Mouse (Mus musculus): ENCODE measurements around the gene Fars2. TPM values are rescaled to one million over a fixed set of nuclear protein-coding genes. Genes with fewer than 3 reads are reported as not detected.
A peak's percentile ranks its signal among the peaks of the same experiment; 100 is the strongest.

Fars2 gene
- polyA plus RNA-seq, 1 experiment from 2014 or later, result 31.7 TPM

- WGBS, result 5% methylated on average over 6 of the region's 6 CpGs
- Histone ChIP-seq H3K4me1 (replicated peaks; ENCODE audit: control insufficient read depth, insufficient read depth, low read length) (peaks cover 15% of the 10 kb centered on the region), H3K9me3 (ENCODE audit: control insufficient read depth, low read length) (no peaks in the 10 kb centered on the region), H3K27ac (ENCODE audit: low read depth, low read length) (no peak overlapping the region), H3K4me2 (ENCODE audit: low read depth, low read length, severe bottlenecking) (peak overlapping the region; percentile 45; the same call in 1 of the 2 replicates), H3K4me3 (ENCODE audit: low read depth, low read length) (peak overlapping the region; percentile 37), H3K27me3 (ENCODE audit: control insufficient read depth, insufficient read depth, low read length) (peaks cover 57% of the 10 kb centered on the region), H3K9ac (ENCODE audit: low read length) (peak overlapping the region; percentile 47; the same call in 1 of the 2 replicates), H3K36me3 (ENCODE audit: control insufficient read depth, insufficient read depth, low read length) (no peaks in the 10 kb centered on the region)
- no peak for ATAC-seq (replicated peaks; ENCODE audit: low FRiP score)
- DNase-seq (ENCODE audit: low spot score), result no peak
Observed at GRCm38 (mm10) chr13:36732891-36733490, 615.8 kb downstream of the Fars2 start.

GRCm38 (mm10) chr13:36733566-36733965 lies 616.4 kb downstream of the Fars2 start:
- peak overlapping the region; percentile 49; the same call in 1 of the 2 replicates for H3K4me2 ChIP-seq (ENCODE audit: low read depth, low read length, severe bottlenecking)
- ATAC-seq (replicated peaks; ENCODE audit: low FRiP score), result no peak
- peaks cover 15% of the 10 kb centered on the region for H3K4me1 ChIP-seq (replicated peaks; ENCODE audit: control insufficient read depth, insufficient read depth, low read length)
- no peaks in the 10 kb centered on the region for H3K9me3 ChIP-seq (ENCODE audit: control insufficient read depth, low read length)
- DNase-seq (ENCODE audit: low spot score), result no peak
- peak overlapping the region; percentile 37 for H3K4me3 ChIP-seq (ENCODE audit: low read depth, low read length)
- H3K27me3 ChIP-seq (ENCODE audit: control insufficient read depth, insufficient read depth, low read length), result peaks cover 51% of the 10 kb centered on the region
- peak overlapping the region; percentile 70 for H3K27ac ChIP-seq (ENCODE audit: low read depth, low read length)
- WGBS, result under 1% methylated on average over 10 of the region's 10 CpGs
- H3K36me3 ChIP-seq (ENCODE audit: control insufficient read depth, insufficient read depth, low read length), result no peaks in the 10 kb centered on the region
- H3K9ac ChIP-seq (ENCODE audit: low read length), result peak overlapping the region; percentile 59

DNA sequence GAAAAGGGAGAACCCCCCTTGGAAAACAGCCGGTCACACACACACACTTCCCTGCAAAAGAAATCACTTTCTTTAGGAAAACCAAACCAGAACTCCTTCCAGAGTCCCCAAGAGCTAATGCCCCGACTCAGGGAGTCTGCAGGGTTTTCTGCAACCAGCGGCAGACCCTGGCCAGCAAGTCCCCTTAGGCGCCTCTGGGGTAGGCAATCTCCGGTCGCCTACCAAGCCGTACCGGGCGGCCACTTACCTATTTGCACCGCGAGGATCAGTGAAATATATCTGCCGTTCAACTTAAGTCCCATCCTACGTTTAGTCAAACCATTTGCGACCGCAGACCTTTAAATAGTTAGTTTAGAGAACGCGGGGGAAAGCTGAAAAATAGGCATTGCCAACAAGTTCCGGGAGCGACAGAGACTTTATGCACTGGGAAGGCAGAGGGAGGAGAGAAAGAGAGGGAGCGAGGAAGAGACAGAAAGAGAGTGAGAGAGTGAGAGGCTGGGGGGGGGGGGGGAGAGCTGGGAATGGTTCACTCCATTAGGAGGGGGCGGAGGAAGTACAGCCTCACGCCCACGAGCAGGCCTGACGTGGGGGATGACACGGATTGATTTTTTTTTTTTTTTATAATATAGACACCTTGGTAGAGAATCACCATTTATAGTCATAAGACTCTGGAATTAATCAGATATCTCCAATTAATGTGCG lies 616.9 kb downstream of the Fars2 start:
- H3K4me3 ChIP-seq (ENCODE audit: low read depth, low read length), result peak overlapping the region; percentile 37
- H3K36me3 ChIP-seq (ENCODE audit: control insufficient read depth, insufficient read depth, low read length), result no peaks in the 10 kb centered on the region
- H3K4me2 ChIP-seq (ENCODE audit: low read depth, low read length, severe bottlenecking), result peak overlapping the region; percentile 49
- peak overlapping the region; percentile 70 for H3K27ac ChIP-seq (ENCODE audit: low read depth, low read length)
- H3K9ac ChIP-seq (ENCODE audit: low read length), result peak overlapping the region; percentile 59
- H3K9me3 ChIP-seq (ENCODE audit: control insufficient read depth, low read length), result no peaks in the 10 kb centered on the region
- ATAC-seq (replicated peaks; ENCODE audit: low FRiP score), result no peak
- DNase-seq (ENCODE audit: low spot score), result peak; percentile 70
- under 1% methylated on average over 26 of the region's 26 CpGs for WGBS
- H3K4me1 ChIP-seq (replicated peaks; ENCODE audit: control insufficient read depth, insufficient read depth, low read length), result peaks cover 15% of the 10 kb centered on the region
- H3K27me3 ChIP-seq (ENCODE audit: control insufficient read depth, insufficient read depth, low read length), result peaks cover 46% of the 10 kb centered on the region

DNA sequence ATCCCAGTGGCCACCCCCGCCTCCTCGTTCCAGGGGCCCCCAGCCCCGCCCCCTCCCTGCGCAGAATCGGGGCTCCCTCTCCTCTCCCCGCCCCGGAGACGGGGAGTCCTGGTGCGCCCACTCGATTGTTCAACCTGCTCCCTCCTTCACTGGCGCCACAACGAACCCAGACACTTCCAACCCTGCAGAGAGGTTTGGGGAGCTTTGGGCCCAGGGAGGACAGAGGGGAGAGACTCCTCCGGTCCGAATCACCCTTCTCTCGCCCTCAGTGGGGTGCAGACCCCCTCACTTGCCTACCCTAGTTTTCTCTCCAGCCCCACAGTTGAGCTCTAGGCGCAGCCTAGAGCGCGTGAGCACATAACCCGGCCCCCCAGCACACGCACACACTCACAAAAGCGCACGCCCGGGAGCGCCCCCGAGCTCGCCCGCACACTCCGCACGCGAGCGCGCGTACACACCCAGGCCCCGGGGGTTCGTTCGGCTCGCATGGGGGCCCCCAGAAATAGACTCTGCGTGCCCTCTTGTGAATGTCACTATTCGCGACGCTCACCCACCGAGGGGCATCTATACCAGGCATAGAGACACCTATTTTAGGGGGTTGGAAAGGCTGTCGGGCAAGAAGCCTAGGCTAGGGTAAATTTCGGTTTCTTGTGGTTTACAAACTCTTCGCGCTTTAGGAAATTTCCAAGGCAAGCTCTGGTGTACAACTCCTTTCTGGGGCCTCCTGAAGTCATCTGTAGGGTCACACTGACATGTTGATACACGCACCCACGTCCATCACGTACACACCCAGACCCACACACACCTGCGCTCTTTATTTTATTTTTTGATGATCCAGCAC lies 617.7 kb downstream of the Fars2 start, which contains the start of gene Nrn1:
TSS of gene Nrn1 (minus strand) at position 401 of the 841 bp plus-strand sequence.
- WGBS, result under 1% methylated on average over 50 of the region's 50 CpGs
- peaks cover 39% of the 10 kb centered on the region for H3K27me3 ChIP-seq (ENCODE audit: control insufficient read depth, insufficient read depth, low read length)
- H3K4me1 ChIP-seq (replicated peaks; ENCODE audit: control insufficient read depth, insufficient read depth, low read length), result peaks cover 15% of the 10 kb centered on the region
- peak within 1 kb of the TSS; percentile 49 for H3K4me2 ChIP-seq (ENCODE audit: low read depth, low read length, severe bottlenecking)
- H3K36me3 ChIP-seq (ENCODE audit: control insufficient read depth, insufficient read depth, low read length), result no peaks in the 10 kb centered on the region
- H3K9me3 ChIP-seq (ENCODE audit: control insufficient read depth, low read length), result no peaks in the 10 kb centered on the region
- no peak for ATAC-seq (replicated peaks; ENCODE audit: low FRiP score)
- H3K4me3 ChIP-seq (ENCODE audit: low read depth, low read length), result peak within 1 kb of the TSS; percentile 37
- peak within 1 kb of the TSS; percentile 70 for H3K27ac ChIP-seq (ENCODE audit: low read depth, low read length)
- DNase-seq (ENCODE audit: low spot score), result peak; percentile 69
- peak within 1 kb of the TSS; percentile 59 for H3K9ac ChIP-seq (ENCODE audit: low read length)

- Histone ChIP-seq H3K27ac (ENCODE audit: low read depth, low read length) (peak overlapping the region; percentile 58; the same call in 1 of the 2 replicates), H3K4me1 (replicated peaks; ENCODE audit: control insufficient read depth, insufficient read depth, low read length) (peaks cover 15% of the 10 kb centered on the region), H3K4me2 (ENCODE audit: low read depth, low read length, severe bottlenecking) (peak overlapping the region; percentile 49), H3K4me3 (ENCODE audit: low read depth, low read length) (peak overlapping the region; percentile 37), H3K27me3 (ENCODE audit: control insufficient read depth, insufficient read depth, low read length) (peaks cover 30% of the 10 kb centered on the region), H3K9ac (ENCODE audit: low read length) (peak overlapping the region; percentile 59), H3K36me3 (ENCODE audit: control insufficient read depth, insufficient read depth, low read length) (no peaks in the 10 kb centered on the region), H3K9me3 (ENCODE audit: control insufficient read depth, low read length) (no peaks in the 10 kb centered on the region)
- under 1% methylated on average over 32 of the region's 39 CpGs for WGBS
- ATAC-seq (replicated peaks; ENCODE audit: low FRiP score), result peak; percentile 93
- peak; percentile 96 for DNase-seq (ENCODE audit: low spot score)
Observed at GRCm38 (mm10) chr13:36735901-36736618, 618.8 kb downstream of the Fars2 start.

DNA sequence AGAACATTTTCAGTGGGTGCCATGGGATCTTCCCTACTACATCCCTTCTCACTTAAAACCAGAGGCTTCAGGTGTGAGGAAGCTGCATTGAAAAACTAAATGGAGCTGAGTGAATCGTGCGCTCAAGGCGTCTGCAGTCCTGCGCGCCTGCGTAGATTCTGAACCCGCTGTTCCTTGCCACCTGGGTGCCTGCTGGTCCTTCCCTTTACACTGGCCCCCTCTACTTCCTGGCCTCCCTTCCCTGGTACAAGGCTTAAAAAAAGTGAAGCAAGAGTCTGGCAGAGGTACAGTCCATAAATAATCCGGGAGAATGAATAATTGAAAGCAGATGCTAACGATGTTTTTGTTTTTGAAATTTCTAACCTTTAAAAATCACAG lies 619.4 kb downstream of the Fars2 start:
- Histone ChIP-seq H3K27me3 (ENCODE audit: control insufficient read depth, insufficient read depth, low read length) (peaks cover 25% of the 10 kb centered on the region), H3K4me1 (replicated peaks; ENCODE audit: control insufficient read depth, insufficient read depth, low read length) (peaks cover 15% of the 10 kb centered on the region), H3K36me3 (ENCODE audit: control insufficient read depth, insufficient read depth, low read length) (no peaks in the 10 kb centered on the region), H3K4me3 (ENCODE audit: low read depth, low read length) (peak overlapping the region; percentile 37), H3K9ac (ENCODE audit: low read length) (peak overlapping the region; percentile 59), H3K27ac (ENCODE audit: low read depth, low read length) (peak overlapping the region; percentile 58; the same call in 1 of the 2 replicates), H3K9me3 (ENCODE audit: control insufficient read depth, low read length) (no peaks in the 10 kb centered on the region), H3K4me2 (ENCODE audit: low read depth, low read length, severe bottlenecking) (peak overlapping the region; percentile 49)
- DNase-seq (ENCODE audit: low spot score), result no peak
- 7% methylated on average over 9 of the region's 9 CpGs for WGBS
- peak; percentile 53 for ATAC-seq (replicated peaks; ENCODE audit: low FRiP score)

DNA sequence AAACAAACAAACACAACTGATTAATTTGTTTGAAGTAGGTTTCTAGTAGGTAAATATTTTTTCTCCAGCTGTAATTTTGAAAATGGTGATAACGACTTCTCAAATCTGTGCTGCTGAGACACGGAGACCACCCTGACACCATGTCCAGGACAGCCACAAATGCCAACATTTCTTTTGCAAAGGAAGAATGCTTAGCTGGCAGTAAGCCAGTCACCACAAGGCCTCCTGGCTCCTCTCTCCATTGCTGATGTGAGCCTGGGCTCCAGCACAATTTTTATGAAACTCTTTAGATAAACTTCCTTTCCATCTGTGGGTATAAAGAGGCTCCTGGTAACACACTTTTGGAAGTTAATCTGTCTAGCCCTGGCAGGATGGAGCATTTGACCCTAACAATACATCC lies 632.8 kb downstream of the Fars2 start:
- Histone ChIP-seq H3K36me3 (ENCODE audit: control insufficient read depth, insufficient read depth, low read length) (no peaks in the 10 kb centered on the region), H3K4me3 (ENCODE audit: low read depth, low read length) (no peak overlapping the region), H3K9ac (ENCODE audit: low read length) (no peak overlapping the region), H3K9me3 (ENCODE audit: control insufficient read depth, low read length) (no peaks in the 10 kb centered on the region), H3K4me2 (ENCODE audit: low read depth, low read length, severe bottlenecking) (no peak overlapping the region), H3K27ac (ENCODE audit: low read depth, low read length) (no peak overlapping the region), H3K4me1 (replicated peaks; ENCODE audit: control insufficient read depth, insufficient read depth, low read length) (no peaks in the 10 kb centered on the region), H3K27me3 (ENCODE audit: control insufficient read depth, insufficient read depth, low read length) (no peaks in the 10 kb centered on the region)
- ATAC-seq (replicated peaks; ENCODE audit: low FRiP score), result no peak
- DNase-seq (ENCODE audit: low spot score), result no peak
- 87% methylated on average over 2 of the region's 2 CpGs for WGBS

DNA sequence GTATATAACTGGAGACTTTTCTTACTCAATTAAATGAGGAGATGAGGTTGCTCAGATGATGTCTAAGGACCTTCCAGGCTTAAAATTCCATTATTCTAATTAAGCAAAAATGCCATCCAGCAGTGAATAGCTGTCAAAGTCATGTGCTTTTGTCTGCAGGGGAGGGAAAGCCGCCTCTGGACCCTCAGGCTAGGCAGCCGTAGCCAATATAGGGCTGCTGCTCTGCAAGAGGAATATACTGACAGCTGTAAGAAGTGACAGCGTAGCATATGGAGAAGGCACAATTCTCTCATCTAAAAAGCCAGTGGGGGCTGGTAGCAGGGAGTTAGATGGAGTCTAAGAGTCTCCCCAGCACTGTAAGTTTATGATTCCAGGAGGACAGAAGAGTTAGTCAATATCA lies 634.6 kb downstream of the Fars2 start:
- H3K4me3 ChIP-seq (ENCODE audit: low read depth, low read length), result no peak overlapping the region
- no peak overlapping the region for H3K27ac ChIP-seq (ENCODE audit: low read depth, low read length)
- no peak for DNase-seq (ENCODE audit: low spot score)
- ATAC-seq (replicated peaks; ENCODE audit: low FRiP score), result no peak
- H3K4me2 ChIP-seq (ENCODE audit: low read depth, low read length, severe bottlenecking), result no peak overlapping the region
- no peaks in the 10 kb centered on the region for H3K27me3 ChIP-seq (ENCODE audit: control insufficient read depth, insufficient read depth, low read length)
- no peaks in the 10 kb centered on the region for H3K4me1 ChIP-seq (replicated peaks; ENCODE audit: control insufficient read depth, insufficient read depth, low read length)
- no peaks in the 10 kb centered on the region for H3K9me3 ChIP-seq (ENCODE audit: control insufficient read depth, low read length)
- WGBS, result 54% methylated on average over 3 of the region's 3 CpGs
- H3K36me3 ChIP-seq (ENCODE audit: control insufficient read depth, insufficient read depth, low read length), result no peaks in the 10 kb centered on the region
- H3K9ac ChIP-seq (ENCODE audit: low read length), result no peak overlapping the region
